Mouse (Mus musculus): Measurements from ENCODE around the gene C4b. TPM values are rescaled to one million over a fixed set of nuclear protein-coding genes. Genes with fewer than 3 reads are reported as not detected.

The C4b gene
- polyA plus RNA-seq (2012; rRNA removed): 128 and 142 TPM in 2 replicates

DNA sequence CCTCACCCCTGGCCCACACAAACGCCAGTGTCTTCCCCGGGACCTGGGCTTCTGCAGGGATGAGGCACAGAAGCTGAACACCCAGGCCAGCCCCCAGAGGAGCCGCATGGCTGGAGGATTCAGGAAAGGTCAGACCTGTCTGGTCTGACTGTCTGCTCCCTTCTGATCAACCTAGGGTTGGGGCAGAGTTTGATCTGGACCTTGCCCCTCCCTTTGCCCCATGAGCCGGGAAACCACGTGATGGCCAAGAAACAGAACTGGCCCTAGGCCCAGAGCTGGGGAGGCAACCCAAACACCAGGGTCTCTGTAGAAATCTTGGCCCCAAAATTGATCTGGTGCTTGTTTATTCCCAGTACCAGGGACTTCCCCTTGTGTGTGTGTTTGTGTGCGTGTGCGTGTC, at the start of gene C4b:
C4b (minus strand) TSS at position 164 of the 400 bp plus-strand sequence.

Other genes with a start within 250 kb of the C4b start
- gene Btnl6, start 226.5 kb downstream of the C4b start, polyA plus RNA-seq (2012; rRNA removed): 0.07 TPM in 1 of 2 replicates, not detected in the other
- 1.3 TPM in 2 replicates for gene Notch4, start 179.6 kb downstream of the C4b start, polyA plus RNA-seq (2012; rRNA removed)
- 8.8 and 11.4 TPM in 2 replicates for gene Gpsm3, start 154.1 kb downstream of the C4b start, polyA plus RNA-seq (2012; rRNA removed)
- gene Pbx2, start 152.6 kb downstream of the C4b start, polyA plus RNA-seq (2012; rRNA removed): 25.0 and 32.0 TPM in 2 replicates
- gene Ager, start 146.0 kb downstream of the C4b start, polyA plus RNA-seq (2012; rRNA removed): 1.8 and 2.5 TPM in 2 replicates
- 70.1 and 71.2 TPM in 2 replicates for gene Rnf5, start 140.2 kb downstream of the C4b start, polyA plus RNA-seq (2012; rRNA removed)
- gene Agpat1, start 139.6 kb downstream of the C4b start, polyA plus RNA-seq (2012; rRNA removed): 28.5 and 31.7 TPM in 2 replicates
- gene Egfl8, start 127.9 kb downstream of the C4b start, polyA plus RNA-seq (2012; rRNA removed): 0.44 and 0.77 TPM in 2 replicates
- 14.4 and 16.0 TPM in 2 replicates for gene Ppt2, start 115.4 kb downstream of the C4b start, polyA plus RNA-seq (2012; rRNA removed)
- 0.03 and 0.06 TPM in 2 replicates for gene Prrt1, start 114.3 kb downstream of the C4b start, polyA plus RNA-seq (2012; rRNA removed)
- gene Fkbpl, start 99.1 kb downstream of the C4b start, polyA plus RNA-seq (2012; rRNA removed): 1.1 and 1.2 TPM in 2 replicates
- 13.7 and 14.1 TPM in 2 replicates for gene Atf6b, start 96.7 kb downstream of the C4b start, polyA plus RNA-seq (2012; rRNA removed)
- 0.65 and 0.73 TPM in 2 replicates for gene Tnxb, start 73.3 kb downstream of the C4b start, polyA plus RNA-seq (2012; rRNA removed)
- gene Cyp21a1, start 60.7 kb upstream of the C4b start, polyA plus RNA-seq (2012; rRNA removed): not detected in 2 replicates
- gene Stk19, start 93.1 kb upstream of the C4b start, polyA plus RNA-seq (2012; rRNA removed): 12.4 and 13.7 TPM in 2 replicates
- 16.6 and 19.9 TPM in 2 replicates for gene Dxo, start 93.1 kb upstream of the C4b start, polyA plus RNA-seq (2012; rRNA removed)
- gene Skiv2l, start 106.3 kb upstream of the C4b start, polyA plus RNA-seq (2012; rRNA removed): 18.6 and 23.0 TPM in 2 replicates
- 26.7 and 28.4 TPM in 2 replicates for gene Nelfe, start 106.5 kb upstream of the C4b start, polyA plus RNA-seq (2012; rRNA removed)
- 687 and 748 TPM in 2 replicates for gene Cfb, start 118.6 kb upstream of the C4b start, polyA plus RNA-seq (2012; rRNA removed)
- gene Zbtb12, start 135.6 kb upstream of the C4b start, polyA plus RNA-seq (2012; rRNA removed): 4.8 and 6.3 TPM in 2 replicates
- 0.04 and 0.05 TPM in 2 replicates for gene Gm20547, start 138.2 kb upstream of the C4b start, polyA plus RNA-seq (2012; rRNA removed)
- gene C2, start 154.4 kb upstream of the C4b start, polyA plus RNA-seq (2012; rRNA removed): 36.4 and 36.8 TPM in 2 replicates
- 30.4 and 37.6 TPM in 2 replicates for gene Ehmt2, start 154.6 kb upstream of the C4b start, polyA plus RNA-seq (2012; rRNA removed)
- 3.8 and 5.8 TPM in 2 replicates for gene Slc44a4, start 170.6 kb upstream of the C4b start, polyA plus RNA-seq (2012; rRNA removed)
- 21.1 and 21.2 TPM in 2 replicates for gene Neu1, start 187.4 kb upstream of the C4b start, polyA plus RNA-seq (2012; rRNA removed)
- gene Hspa1b, start 215.4 kb upstream of the C4b start, polyA plus RNA-seq (2012; rRNA removed): 3.1 and 3.3 TPM in 2 replicates
- not detected in 2 replicates for gene Gm20481, start 226.0 kb upstream of the C4b start, polyA plus RNA-seq (2012; rRNA removed)
- 1.9 and 2.5 TPM in 2 replicates for gene Hspa1a, start 228.3 kb upstream of the C4b start, polyA plus RNA-seq (2012; rRNA removed)
- gene Hspa1l, start 228.8 kb upstream of the C4b start, polyA plus RNA-seq (2012; rRNA removed): 0.06 and 0.07 TPM in 2 replicates
- gene Lsm2, start 238.0 kb upstream of the C4b start, polyA plus RNA-seq (2012; rRNA removed): 64.3 and 69.6 TPM in 2 replicates

All from liver, embryonic 18 days (tissue).